Mouse (Mus musculus) thymus, postnatal 25 days (tissue): ENCODE data around the gene Dmpk.
A peak's percentile ranks its signal among the peaks of the same experiment; 100 is the strongest.

Experiments
- DNase-seq: peaks from one replicate; pipeline ENCODE4 v3.0.0; 2022

Gene Dmpk

DNA sequence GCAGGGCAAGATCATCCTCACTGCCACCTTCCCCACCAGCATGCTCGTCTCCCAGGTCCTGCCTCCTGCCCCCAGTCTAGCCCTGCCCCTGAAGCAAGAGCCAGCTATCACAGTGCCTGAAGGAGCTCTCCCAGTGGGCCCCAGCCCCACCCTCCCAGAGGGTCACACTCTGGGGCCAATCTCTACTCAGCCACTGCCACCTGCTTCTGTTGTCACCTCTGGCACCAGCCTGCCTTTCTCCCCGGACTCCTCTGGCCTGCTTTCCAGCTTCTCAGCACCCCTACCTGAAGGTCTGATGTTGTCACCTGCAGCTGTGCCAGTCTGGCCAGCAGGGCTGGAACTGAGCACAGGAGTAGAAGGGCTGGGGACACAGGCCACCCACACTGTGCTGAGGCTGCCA lies 13.6 kb downstream of the Dmpk start:
- DNase-seq = no peak

- no peak for DNase-seq
Measured at GRCm38 (mm10) chr7:19097863-19098262, 14.2 kb downstream of the Dmpk start.

- DNase-seq = no peak
Measured at GRCm38 (mm10) chr7:19098811-19099210, 15.2 kb downstream of the Dmpk start.

- no peak for DNase-seq
Measured at GRCm38 (mm10) chr7:19100290-19100689, 16.6 kb downstream of the Dmpk start.

GRCm38 (mm10) chr7:19103741-19104140 lies 20.1 kb downstream of the Dmpk start:
- DNase-seq = no peak

DNA sequence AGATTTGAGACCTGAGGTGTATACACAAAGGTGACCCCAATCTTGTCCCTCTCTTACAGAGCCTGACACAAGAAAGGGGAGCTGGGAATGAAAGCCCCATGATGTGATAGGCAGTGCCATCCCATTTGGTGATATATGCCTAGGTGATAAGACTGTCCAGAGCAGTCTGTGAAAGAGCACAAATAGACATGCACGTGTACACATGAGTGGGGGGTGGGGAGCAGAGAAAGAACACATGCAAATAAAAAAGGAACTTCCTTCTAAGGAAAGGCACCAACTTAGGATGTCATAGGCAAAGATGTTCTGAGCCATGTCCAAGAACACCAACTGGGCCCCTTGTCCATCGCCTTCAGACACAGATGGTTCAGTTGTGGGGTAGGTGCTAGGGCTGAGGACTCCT lies 20.8 kb downstream of the Dmpk start:
- DNase-seq = no peak

- no peak for DNase-seq
Measured at GRCm38 (mm10) chr7:19107436-19107835, 23.8 kb downstream of the Dmpk start.

- DNase-seq = no peak
Measured at GRCm38 (mm10) chr7:19109565-19109964, 25.9 kb downstream of the Dmpk start.

DNA sequence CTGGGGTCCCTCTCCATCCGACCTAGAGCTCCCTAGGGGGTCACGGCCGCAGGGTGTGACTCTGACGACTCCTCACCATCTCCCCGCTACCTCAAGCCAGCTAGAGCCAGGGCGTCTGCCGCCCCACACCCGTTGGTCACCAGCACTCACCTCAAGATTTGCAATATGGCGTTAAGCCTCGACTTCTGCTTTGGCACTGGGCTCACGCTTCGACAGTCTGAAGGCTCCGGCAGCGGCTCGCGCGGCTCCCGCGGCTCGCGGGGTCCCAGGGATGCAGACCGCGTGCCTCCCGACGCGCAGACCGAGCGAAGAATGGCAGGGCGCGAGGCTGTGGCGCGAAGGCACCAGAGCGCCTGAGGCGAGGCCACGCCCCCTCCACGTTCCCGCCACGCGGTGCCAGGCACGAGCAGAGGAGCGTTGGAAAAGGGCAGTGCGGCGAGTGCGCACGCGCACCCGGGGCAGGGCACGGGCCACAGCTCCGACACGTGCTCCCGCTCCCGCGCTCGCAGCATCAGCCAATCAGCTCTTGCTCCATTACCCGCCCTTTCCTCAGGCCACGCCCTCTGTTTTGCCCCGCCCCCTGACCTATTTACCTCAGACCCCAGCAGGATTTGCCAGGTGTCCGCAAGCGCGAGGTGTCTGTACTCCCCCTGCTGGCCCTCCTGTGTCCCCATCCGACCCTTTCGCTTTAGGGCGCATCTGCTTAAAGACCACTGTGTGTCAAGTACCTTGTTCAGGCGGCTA lies 34.6 kb downstream of the Dmpk start, which contains the start of gene Gm4969:
Gene Gm4969 (minus strand): TSS at position 341 of the 744 bp plus-strand sequence.
- DNase-seq = peak; percentile 48

DNA sequence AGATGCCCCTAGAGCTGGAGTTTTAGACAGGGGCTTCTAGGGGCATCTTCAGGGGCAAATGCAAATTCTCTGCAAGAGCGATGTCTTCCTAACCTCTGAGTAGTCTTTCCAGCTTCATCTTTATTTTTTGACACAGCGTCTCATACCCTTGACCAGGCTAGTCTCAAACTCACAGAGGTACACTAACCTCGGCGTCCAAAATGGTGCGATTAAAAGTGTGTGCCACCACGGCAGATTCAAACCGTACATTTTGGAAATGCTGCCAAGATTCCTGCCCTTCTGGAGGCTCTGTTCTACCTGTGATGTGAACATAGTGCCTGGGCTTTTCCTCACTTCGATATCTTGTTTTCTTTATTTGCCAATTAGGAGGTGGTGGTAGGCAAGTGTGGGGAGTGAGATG lies 35.4 kb downstream of the Dmpk start:
- no peak for DNase-seq

DNA sequence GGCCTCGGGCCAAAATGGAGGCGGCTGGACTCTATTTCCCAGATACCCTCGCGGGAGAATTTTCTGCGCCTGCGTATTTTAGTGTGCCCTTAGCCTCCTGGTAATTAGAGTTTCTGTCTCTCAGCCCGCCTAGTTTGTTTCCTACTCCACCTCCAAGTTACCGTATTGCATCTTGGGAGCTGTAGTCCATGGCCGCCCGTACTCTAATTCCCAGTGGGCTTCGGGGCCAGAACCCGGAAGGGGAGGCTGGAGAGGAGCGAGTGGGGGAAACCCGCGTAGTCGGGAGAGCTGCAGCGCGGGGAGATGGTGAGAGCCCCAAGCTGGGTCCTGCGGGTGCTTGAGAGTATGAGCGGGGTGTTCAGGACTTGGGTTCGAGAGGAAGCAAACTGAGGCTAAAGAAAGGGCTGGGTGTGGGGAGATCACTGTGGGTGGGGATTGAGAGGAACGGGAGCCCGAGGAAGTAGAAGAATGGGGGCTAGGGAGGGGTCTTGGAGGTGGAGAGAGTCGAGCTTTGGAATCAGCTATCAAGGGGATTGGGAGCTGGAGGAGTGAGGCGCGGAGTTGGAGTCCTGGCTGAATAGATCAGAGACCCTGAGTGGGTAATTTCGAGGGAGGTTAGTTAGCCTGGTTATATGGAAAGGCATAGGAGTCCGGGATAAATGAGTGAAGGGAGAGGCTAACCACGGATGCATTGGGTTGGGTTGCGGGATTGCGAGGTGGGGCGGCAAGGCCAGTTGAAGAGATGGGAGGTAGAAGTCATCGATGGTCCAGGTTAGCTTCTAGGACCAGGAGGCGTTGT lies 36.2 kb downstream of the Dmpk start, which contains the start of gene Fbxo46:
Gene Fbxo46 (plus strand): TSS at position 229 of the 799 bp plus-strand sequence.
- peak; percentile 92 for DNase-seq

- no peak for DNase-seq
Measured at GRCm38 (mm10) chr7:19121686-19122085, 38.0 kb downstream of the Dmpk start.

DNA sequence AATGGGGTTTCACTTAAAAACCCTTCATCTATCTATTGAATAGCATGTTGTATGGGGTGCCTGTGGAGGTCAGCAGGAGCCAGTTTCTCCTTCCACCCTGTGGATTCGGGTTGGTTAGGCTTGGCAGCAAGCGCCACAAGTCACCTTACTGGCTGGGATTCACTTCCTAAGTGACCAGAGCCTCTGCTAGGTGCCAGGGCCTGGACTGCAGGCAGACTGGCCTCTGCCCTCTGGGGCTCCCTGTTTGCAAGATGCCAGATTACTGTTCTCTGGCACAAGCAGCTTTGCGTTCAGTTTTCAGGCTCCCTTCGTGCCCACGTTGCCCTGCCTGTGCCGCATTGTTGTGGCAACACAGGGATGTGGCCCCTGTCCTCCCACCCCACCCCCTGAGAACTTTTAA lies 41.1 kb downstream of the Dmpk start:
- no peak for DNase-seq

GRCm38 (mm10) chr7:19127744-19128143 lies 44.1 kb downstream of the Dmpk start:
- DNase-seq = no peak

DNA sequence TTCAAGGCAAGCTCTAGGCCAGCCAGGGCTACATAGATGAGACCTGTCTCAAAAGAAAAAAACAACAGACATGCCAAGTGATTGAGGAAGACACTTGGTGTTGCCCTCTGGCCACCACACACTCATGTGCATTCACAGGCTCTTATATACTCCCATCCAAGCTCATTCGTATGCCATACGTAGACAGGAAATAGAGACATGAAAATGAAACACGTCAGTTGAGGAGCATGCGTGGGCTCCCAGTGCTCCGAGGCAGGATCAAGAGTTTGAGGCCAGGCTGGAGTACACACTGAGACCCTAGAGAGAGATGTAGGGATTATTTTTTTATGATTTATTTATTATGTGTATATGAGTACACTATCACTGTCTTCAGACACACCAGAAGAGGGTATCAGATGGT lies 45.7 kb downstream of the Dmpk start:
- DNase-seq = no peak

DNA sequence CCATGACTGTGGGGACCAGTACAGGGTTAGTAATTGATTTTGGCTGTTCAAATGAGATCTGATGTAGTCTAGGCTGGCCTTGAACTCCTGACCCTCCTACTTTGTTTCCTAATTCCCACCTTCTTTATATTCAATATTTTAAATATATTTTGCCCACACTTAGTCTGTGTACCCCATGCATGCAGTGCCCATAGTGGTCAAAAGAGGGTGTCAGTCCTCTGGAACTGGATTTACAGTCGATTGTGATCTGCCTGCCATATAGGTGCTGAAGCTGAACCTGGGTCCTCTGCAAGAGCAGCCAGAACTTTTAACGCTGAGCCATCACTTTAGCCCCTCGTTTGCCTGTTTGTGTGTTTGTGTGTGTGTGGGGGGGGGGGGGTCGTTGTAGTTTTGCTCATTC lies 47.0 kb downstream of the Dmpk start:
- peak; percentile 15 for DNase-seq

DNA sequence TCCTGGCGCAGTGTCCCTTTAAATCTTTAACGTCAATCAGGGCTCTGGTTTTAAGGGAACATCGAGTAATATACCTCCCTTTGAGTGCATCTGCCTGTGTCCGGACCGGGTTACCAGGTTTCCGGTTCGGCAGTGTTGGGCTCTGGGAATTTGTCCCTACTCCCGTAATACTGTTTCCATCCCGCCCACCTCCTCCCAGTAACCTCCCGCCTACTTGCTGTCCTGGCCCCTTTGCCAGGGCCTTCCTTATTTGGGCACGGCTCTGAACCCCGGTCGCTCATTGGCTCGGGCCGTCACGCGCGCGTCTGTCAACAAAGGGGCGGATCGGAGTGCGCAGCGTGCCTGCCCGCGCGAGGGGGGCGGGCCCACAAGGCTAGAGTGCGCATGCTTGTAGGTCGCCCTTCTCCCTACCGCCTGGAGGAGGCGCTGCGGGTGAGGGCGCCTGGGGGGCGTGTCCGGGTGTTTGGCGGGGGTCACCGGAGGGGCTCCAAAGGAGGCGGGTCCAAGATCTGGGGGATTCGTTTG lies 47.7 kb downstream of the Dmpk start:
- DNase-seq = peak; percentile 92

GRCm38 (mm10) chr7:19136168-19136567 lies 52.5 kb downstream of the Dmpk start:
- DNase-seq = no peak

- peak; percentile 30 for DNase-seq
Measured at GRCm38 (mm10) chr7:19136673-19137334, 53.2 kb downstream of the Dmpk start.

GRCm38 (mm10) chr7:19137380-19137779 lies 53.7 kb downstream of the Dmpk start:
- DNase-seq = peak; percentile 74
